Mouse (Mus musculus) cerebellum, adult 2 months (tissue): ENCODE measurements around the gene Tex35. TPM values are rescaled to one million over a fixed set of nuclear protein-coding genes. Genes with fewer than 3 reads are reported as not detected.

ENCODE experiments used
- DNase-seq, 2 experiments: peaks; one replicate each; pipeline ENCODE4 v3.0.0; 2021
- H3K27ac ChIP-seq: fragments of 200-500 bp; 2 replicates; pipeline ENCODE4 v1.5.1; 2012; ENCODE audit warnings: low read length, control low read depth, inconsistent platforms; ENCODE audit not compliant: insufficient read depth
- H3K27me3 ChIP-seq: fragments of 200-500 bp; 2 replicates; pipeline ENCODE4 v1.6.1; 2012; ENCODE audit warnings: inconsistent platforms, mild to moderate bottlenecking, low read length, moderate library complexity; ENCODE audit not compliant: control insufficient read depth, insufficient read depth
- H3K4me1 ChIP-seq: fragments of 200-500 bp; 2 replicates; pipeline ENCODE4 v1.6.1; 2011; ENCODE audit warnings: low read length; ENCODE audit not compliant: control insufficient read depth, insufficient read depth
- H3K4me3 ChIP-seq: fragments of 200-500 bp; replicated peaks from 2 replicates; pipeline ENCODE3; 2011; ENCODE audit warnings: mild to moderate bottlenecking, low read depth, low read length, control low read depth; ENCODE audit not compliant: insufficient read depth
- CTCF ChIP-seq: fragments of 200-500 bp; IDR thresholded peaks from 2 replicates; pipeline ENCODE4 v1.5.1; 2011; ENCODE audit warnings: low read depth, mild to moderate bottlenecking, control low read depth, low read length, moderate library complexity, borderline replicate concordance; ENCODE audit not compliant: insufficient read depth
- POLR2A ChIP-seq: fragments of 200-500 bp; IDR thresholded peaks from 2 replicates; pipeline ENCODE4 v1.6.1; 2011; ENCODE audit warnings: low read length, control low read depth, borderline replicate concordance; ENCODE audit not compliant: insufficient read depth
- WGBS: fragments of 180-500 bp; shearing (Covaris S2); methylation state at CpG from one replicate; pipeline ENCODE4 v1.1.7; 2018; 5-methylcytosine and 5-hydroxymethylcytosine counted together
- polyA plus RNA-seq: library from polyadenylated mRNA; depleted of rRNA; stranded (reverse); fragments of >200 nt; gene quantifications from 2 replicates; pipeline ENCODE4 v1.2.3, GENCODE M21; 2012

Gene Tex35
- polyA plus RNA-seq, 1 experiment: not detected

GRCm38 (mm10) chr1:157128219-157128618, 19.7 kb upstream of the Tex35 start:
- no peak for DNase-seq
- WGBS: 96% methylated on average over 2 of the region's 2 CpGs
- no peaks in the 10 kb centered on the region for H3K27me3 ChIP-seq
- H3K27ac ChIP-seq: no peak overlapping the region
- no peak overlapping the region for H3K4me3 ChIP-seq
- TF ChIP-seq POLR2A: no peak
- no peak for TF ChIP-seq CTCF
- H3K4me1 ChIP-seq: no peaks in the 10 kb centered on the region

- Histone ChIP-seq H3K4me3 (no peak overlapping the region), H3K4me1 (no peaks in the 10 kb centered on the region), H3K27ac (no peak overlapping the region), H3K27me3 (no peaks in the 10 kb centered on the region)
- 96% methylated on average over 3 of the region's 3 CpGs for WGBS
- no peak for TF ChIP-seq CTCF
- TF ChIP-seq POLR2A: no peak
- DNase-seq: no peak
Measured at GRCm38 (mm10) chr1:157123836-157124235, 15.4 kb upstream of the Tex35 start.

- TF ChIP-seq POLR2A (no peak), CTCF (no peak)
- Histone ChIP-seq H3K27ac (no peak overlapping the region), H3K27me3 (no peaks in the 10 kb centered on the region), H3K4me3 (no peak overlapping the region), H3K4me1 (no peaks in the 10 kb centered on the region)
- WGBS: 38% methylated on average over 6 of the region's 6 CpGs
- no peak for DNase-seq
Measured at GRCm38 (mm10) chr1:157119168-157119567, 10.7 kb upstream of the Tex35 start.

- 94% methylated on average over 3 of the region's 3 CpGs for WGBS
- H3K27ac ChIP-seq: no peak overlapping the region
- no peaks in the 10 kb centered on the region for H3K27me3 ChIP-seq
- H3K4me3 ChIP-seq: no peak overlapping the region
- no peak for DNase-seq
- TF ChIP-seq POLR2A (no peak), CTCF (no peak)
- no peaks in the 10 kb centered on the region for H3K4me1 ChIP-seq
Measured at GRCm38 (mm10) chr1:157117440-157117839, 9.0 kb upstream of the Tex35 start.

GRCm38 (mm10) chr1:157114492-157114891, 6.0 kb upstream of the Tex35 start:
- no peaks in the 10 kb centered on the region for H3K27me3 ChIP-seq
- H3K27ac ChIP-seq: no peak overlapping the region
- no peak for DNase-seq
- no peak overlapping the region for H3K4me3 ChIP-seq
- WGBS: 26% methylated on average over 2 of the region's 2 CpGs
- TF ChIP-seq CTCF (no peak), POLR2A (no peak)
- no peaks in the 10 kb centered on the region for H3K4me1 ChIP-seq

- no peak overlapping the region for H3K27ac ChIP-seq
- 43% methylated on average over 6 of the region's 6 CpGs for WGBS
Measured at GRCm38 (mm10) chr1:157110287-157110835, 1.9 kb upstream of the Tex35 start.

GRCm38 (mm10) chr1:157101122-157101865, 7.2 kb downstream of the Tex35 start:
- no peak for DNase-seq
- WGBS: 10% methylated on average over 19 of the region's 19 CpGs
- no peaks in the 10 kb centered on the region for H3K27me3 ChIP-seq
- no peak overlapping the region for H3K27ac ChIP-seq
- H3K4me3 ChIP-seq: no peak overlapping the region
- TF ChIP-seq POLR2A: no peak
- TF ChIP-seq CTCF: no peak
- H3K4me1 ChIP-seq: no peaks in the 10 kb centered on the region; the same call in 1 of the 2 replicates

More at GRCm38 (mm10) chr1:157110287-157110835, 1.9 kb upstream of the Tex35 start:
- Histone ChIP-seq H3K27me3 (no peaks in the 10 kb centered on the region), H3K4me1 (no peaks in the 10 kb centered on the region), H3K4me3 (no peak overlapping the region)
- TF ChIP-seq POLR2A (no peak), CTCF (no peak)
- DNase-seq: no peak

- TF ChIP-seq CTCF (no peak), POLR2A (no peak)
- no peaks in the 10 kb centered on the region; the same call in 1 of the 2 replicates for H3K4me1 ChIP-seq
- no peaks in the 10 kb centered on the region for H3K27me3 ChIP-seq
- no peak overlapping the region for H3K27ac ChIP-seq
- H3K4me3 ChIP-seq: no peak overlapping the region
- 92% methylated on average over 4 of the region's 4 CpGs for WGBS
- DNase-seq: no peak
Measured at GRCm38 (mm10) chr1:157095534-157095933, 12.9 kb downstream of the Tex35 start.
